In genomic region chr11:78697753-78698171, GRCm38 (mm10) we compare ENCODE assay signal across 1 mouse cellular context.
TF ChIP-seq lines count a peak whose summit lies in the region.

No protein-coding gene starts in this region.

TF ChIP-seq in CH12.LX, 34 proteins besides CTCF, POLR2A, EP300 and RAD21 (continued from another document):
- TF ChIP-seq TBP (conservative IDR thresholded peaks at IDR 0.05; ENCODE audit: low read depth, low read length) (0 out of 2 replicates have a peak, but pooled peaks have one; percentile 34), NRF1 (IDR thresholded peaks at IDR 0.05; ENCODE audit: low read depth, low read length) (no peak), MAX (IDR thresholded peaks at IDR 0.05; ENCODE audit: low read length) (no peak), GABPA (IDR thresholded peaks at IDR 0.05; ENCODE audit: insufficient replicate concordance, low read depth, low read length) (no peak), MAFK (IDR thresholded peaks at IDR 0.05; ENCODE audit: insufficient replicate concordance, low read length) (no peak), UBTF (IDR thresholded peaks at IDR 0.05; ENCODE audit: low read depth, low read length) (no peak), ELF1 (IDR thresholded peaks at IDR 0.05; ENCODE audit: low read depth, low read length) (peak; percentile 4; the same call in 1 of the 2 replicates), ZMIZ1 (IDR thresholded peaks at IDR 0.05; ENCODE audit: low read depth, low read length) (no peak), ZC3H11A (IDR thresholded peaks at IDR 0.05; ENCODE audit: low read depth, low read length) (no peak), BHLHE40 (IDR thresholded peaks at IDR 0.05; ENCODE audit: low read depth, low read length) (no peak), MYC (IDR thresholded peaks at IDR 0.05; ENCODE audit: low read depth, low read length) (peak; percentile 54; the same call in 1 of the 2 replicates), CHD2 (IDR thresholded peaks at IDR 0.05; ENCODE audit: low read length) (peak; percentile 46), MAZ (IDR thresholded peaks at IDR 0.05; ENCODE audit: low read depth, low read length) (no peak), IRF4 (IDR thresholded peaks at IDR 0.05; ENCODE audit: low read depth, low read length) (no peak), JUND (conservative IDR thresholded peaks at IDR 0.05; ENCODE audit: low read depth, low read length) (no peak)
